Mouse (Mus musculus) neural tube, embryonic 11.5 days (tissue): ENCODE data around the gene 2900026A02Rik. TPM values are rescaled to one million over a fixed set of nuclear protein-coding genes. Genes with fewer than 3 reads are reported as not detected.

Experiments used
- ATAC-seq: fragments of 200-750 bp; cut with Nextera tagmentation; 2 replicates; pipeline ENCODE4 v1.8.0; 2017; ENCODE audit warnings: moderate number of reproducible peaks, mild to moderate bottlenecking, moderate TSS enrichment, moderate library complexity; ENCODE audit not compliant: insufficient read depth, low FRiP score, low TSS enrichment
- DNase-seq: peaks from one replicate; pipeline ENCODE4 v3.0.0-alpha.2; 2015; ENCODE audit warnings: low spot score
- H3K27ac ChIP-seq: fragments of 300-500 bp; sonication (generic); 2 replicates; pipeline ENCODE4 v1.5.1; 2014; ENCODE audit warnings: low read depth, mild to moderate bottlenecking, low read length
- H3K27me3 ChIP-seq: fragments of 300-500 bp; sonication (generic); 2 replicates; pipeline ENCODE4 v1.6.1; 2014; ENCODE audit warnings: mild to moderate bottlenecking, low read length, mixed read lengths; ENCODE audit not compliant: control insufficient read depth, insufficient read depth
- H3K36me3 ChIP-seq: fragments of 300-500 bp; sonication (generic); 2 replicates; pipeline ENCODE4 v1.6.1; 2014; ENCODE audit warnings: mild to moderate bottlenecking, low read length, moderate library complexity, mixed read lengths; ENCODE audit not compliant: control insufficient read depth, insufficient read depth
- H3K4me1 ChIP-seq: fragments of 300-500 bp; sonication (generic); 2 replicates; pipeline ENCODE4 v1.6.1; 2014; ENCODE audit warnings: low read length, mixed read lengths; ENCODE audit not compliant: control insufficient read depth, insufficient read depth
- H3K4me2 ChIP-seq: fragments of 300-500 bp; sonication (generic); 2 replicates; pipeline ENCODE4 v1.6.1; 2014; ENCODE audit warnings: low read depth, mild to moderate bottlenecking, moderate library complexity
- H3K4me3 ChIP-seq: fragments of 300-500 bp; sonication (generic); 2 replicates; pipeline ENCODE4 v1.5.1; 2014; ENCODE audit warnings: low read depth, low read length
- H3K9ac ChIP-seq: fragments of 300-500 bp; sonication (generic); 2 replicates; pipeline ENCODE4 v1.6.1; 2014; ENCODE audit warnings: mild to moderate bottlenecking, low read length
- H3K9me3 ChIP-seq: fragments of 300-500 bp; sonication (generic); 2 replicates; pipeline ENCODE4 v1.6.1; 2016; ENCODE audit warnings: low read length; ENCODE audit not compliant: control insufficient read depth
- WGBS: fragments of 180-500 bp; shearing (Covaris S2); extraction: QIAGEN DNeasy Blood & Tissue Kit; methylation state at CpG from one replicate; pipeline ENCODE4 v1.1.7; 2014; 5-methylcytosine and 5-hydroxymethylcytosine counted together
- polyA plus RNA-seq: library from polyadenylated mRNA; unstranded; fragments of >200 nt; fragmentation: Nextera tagmentation; extraction: Ambion mirVana; gene quantifications from 2 replicates; pipeline ENCODE4 v1.2.1, GENCODE M21; 2014

Gene 2900026A02Rik
- polyA plus RNA-seq, 1 experiment from 2014 or later, result 1.3 TPM

DNA sequence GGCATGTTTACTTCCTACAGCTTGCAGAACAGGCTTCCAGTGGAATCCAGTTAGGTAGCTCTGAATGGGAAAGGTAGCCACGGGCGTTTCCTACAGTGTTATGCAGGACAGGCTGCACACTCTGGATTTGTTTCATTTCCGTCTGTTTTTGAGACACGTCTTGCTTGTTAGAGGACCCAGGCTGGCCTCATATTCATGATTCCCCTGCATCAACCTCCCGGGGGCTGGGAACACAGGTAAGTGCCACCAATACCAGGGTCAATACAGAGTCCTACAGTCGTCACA is 99.5 kb downstream of the 2900026A02Rik start:
- H3K4me1 ChIP-seq, result 0 out of 2 replicates have a peak, but pooled peaks cover 5% of the 10 kb centered on the region
- 73% methylated on average over 6 of the region's 6 CpGs for WGBS
- DNase-seq, result no peak

DNA sequence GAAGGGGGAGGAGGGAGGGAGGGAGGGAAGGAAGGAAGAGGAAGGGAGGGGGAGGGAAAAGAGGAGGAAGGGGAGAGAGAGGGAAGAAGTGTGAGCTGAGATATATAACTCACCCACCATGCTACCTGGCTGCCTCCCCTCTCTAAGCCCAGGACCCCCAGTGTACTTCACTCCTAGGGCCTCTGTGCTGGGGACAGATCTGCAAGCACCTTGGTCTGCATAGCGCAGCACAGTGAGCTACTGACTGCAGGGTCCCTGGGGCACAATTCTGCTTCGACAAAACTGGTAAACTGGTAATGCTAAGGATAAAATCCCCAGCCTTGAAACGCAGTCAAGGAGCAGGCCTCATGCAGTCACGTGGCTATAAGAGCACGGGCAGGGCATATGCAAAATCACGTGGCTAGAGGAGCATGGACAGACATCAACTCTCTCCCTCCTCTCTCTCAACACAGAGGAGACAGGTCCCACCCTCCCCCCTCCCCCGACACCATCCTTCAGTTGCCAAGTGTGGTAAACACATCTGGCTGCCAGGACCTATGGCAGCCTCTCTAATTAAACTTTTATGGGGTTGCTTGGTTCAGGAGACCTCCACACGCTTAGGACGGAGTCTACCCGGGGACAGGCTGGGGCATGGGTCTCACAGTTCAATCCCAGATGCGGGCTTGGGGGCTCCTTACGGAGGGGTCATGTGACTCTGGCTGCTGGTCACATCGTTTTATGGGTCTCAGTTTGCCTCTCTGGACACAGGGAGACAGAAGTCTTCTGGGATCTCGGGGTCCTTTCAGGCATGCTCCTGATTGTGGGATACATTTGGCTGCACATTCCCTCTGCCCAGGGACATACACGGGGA is 100.1 kb downstream of the 2900026A02Rik start:
- H3K27ac ChIP-seq, result no peak overlapping the region
- 0 out of 2 replicates have a peak, but pooled peaks cover 5% of the 10 kb centered on the region for H3K4me1 ChIP-seq
- no peaks in the 10 kb centered on the region for H3K27me3 ChIP-seq
- no peak overlapping the region for H3K4me2 ChIP-seq
- no peaks in the 10 kb centered on the region for H3K36me3 ChIP-seq
- 24% methylated on average over 15 of the region's 15 CpGs for WGBS
- H3K9me3 ChIP-seq, result no peaks in the 10 kb centered on the region
- DNase-seq (peak; percentile 35), ATAC-seq (no peak)
- H3K9ac ChIP-seq, result no peak overlapping the region
- no peak overlapping the region for H3K4me3 ChIP-seq

More for the DNA sequence above, 99.5 kb downstream of the 2900026A02Rik start:
- Histone ChIP-seq H3K36me3 (no peaks in the 10 kb centered on the region), H3K27me3 (no peaks in the 10 kb centered on the region), H3K9ac (no peak overlapping the region), H3K9me3 (no peaks in the 10 kb centered on the region), H3K4me2 (no peak overlapping the region), H3K4me3 (no peak overlapping the region), H3K27ac (no peak overlapping the region)
- no peak for ATAC-seq

DNA sequence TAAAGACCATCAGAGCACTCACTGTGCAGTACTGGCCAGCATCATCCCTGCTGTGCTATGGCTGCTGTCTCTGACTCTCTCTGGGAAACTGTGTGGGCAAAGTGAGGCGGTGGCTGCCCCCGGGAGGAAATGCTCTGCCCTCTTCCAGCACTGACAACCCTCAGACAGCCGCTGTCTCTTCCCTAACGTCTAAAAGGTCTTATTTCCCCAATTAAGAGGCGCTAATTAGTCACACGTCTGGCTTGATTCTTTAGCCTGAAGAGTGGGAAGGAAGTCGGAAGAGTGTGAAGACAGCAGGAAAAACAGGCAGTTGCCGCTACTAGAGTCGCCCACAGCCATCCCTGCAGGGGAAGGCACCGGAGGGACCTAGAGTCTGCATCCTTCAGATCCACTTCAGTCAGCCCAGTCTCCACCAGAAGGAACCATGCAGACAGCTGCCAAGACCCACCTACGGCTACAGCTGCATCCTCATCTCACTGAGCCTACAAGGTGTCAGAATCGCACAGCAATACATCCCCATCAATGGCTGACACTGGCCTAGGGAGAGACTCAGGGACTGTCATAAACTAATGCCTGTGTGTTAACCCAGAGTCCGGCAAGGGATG is 101.1 kb downstream of the 2900026A02Rik start:
- Histone ChIP-seq H3K9me3 (no peaks in the 10 kb centered on the region), H3K4me2 (no peak overlapping the region), H3K27me3 (no peaks in the 10 kb centered on the region), H3K4me1 (0 out of 2 replicates have a peak, but pooled peaks cover 5% of the 10 kb centered on the region), H3K9ac (no peak overlapping the region; the same call in 1 of the 2 replicates), H3K27ac (no peak overlapping the region), H3K36me3 (no peaks in the 10 kb centered on the region), H3K4me3 (no peak overlapping the region)
- ATAC-seq (no peak), DNase-seq (no peak)
- 27% methylated on average over 13 of the region's 13 CpGs for WGBS

DNA sequence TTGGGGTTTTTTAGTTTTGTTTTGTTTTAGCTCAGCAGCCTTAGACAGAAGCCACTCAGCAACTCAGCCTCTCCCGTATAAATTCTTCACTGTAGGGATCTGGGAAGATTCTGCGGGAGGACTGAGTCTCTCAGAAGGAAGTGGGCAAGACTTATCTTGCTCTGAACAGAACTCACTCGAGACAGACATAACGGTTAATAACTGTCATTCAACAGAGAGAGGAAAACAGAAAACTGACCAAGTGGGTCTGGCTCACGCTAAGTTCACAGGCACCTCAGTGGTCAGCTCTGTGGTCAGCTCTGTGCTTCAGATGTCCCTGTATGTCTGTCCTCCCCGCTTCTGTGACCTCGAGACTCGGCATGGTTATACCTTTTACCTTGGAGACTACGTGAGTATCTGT is 101.7 kb downstream of the 2900026A02Rik start:
- Histone ChIP-seq H3K4me3 (no peak overlapping the region), H3K9me3 (no peaks in the 10 kb centered on the region), H3K27me3 (no peaks in the 10 kb centered on the region), H3K9ac (no peak overlapping the region; the same call in 1 of the 2 replicates), H3K36me3 (no peaks in the 10 kb centered on the region), H3K4me2 (no peak overlapping the region), H3K4me1 (peaks cover 8% of the 10 kb centered on the region; the same call in 1 of the 2 replicates), H3K27ac (no peak overlapping the region)
- WGBS, result 88% methylated on average over 9 of the region's 9 CpGs
- DNase-seq (no peak), ATAC-seq (no peak)

DNA sequence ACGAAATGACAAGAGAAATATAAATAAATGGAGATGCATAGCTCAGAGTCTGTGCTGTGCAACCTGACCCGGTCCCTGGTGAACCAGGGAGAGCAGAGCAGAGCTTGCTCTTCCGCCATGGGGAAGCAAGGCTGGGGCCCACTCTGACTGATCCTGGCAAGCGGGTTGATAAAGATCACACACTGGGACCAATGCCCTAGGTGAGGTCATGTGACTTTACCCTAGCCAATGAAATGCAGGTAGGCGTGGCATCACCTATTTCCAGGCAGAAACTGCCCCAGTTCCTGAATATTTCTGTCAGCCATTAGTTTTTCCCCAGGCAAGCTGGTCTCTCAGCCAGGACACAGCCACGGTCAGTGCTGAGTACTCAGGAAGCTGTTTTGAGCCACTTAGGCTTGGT is 102.3 kb downstream of the 2900026A02Rik start:
- H3K9ac ChIP-seq, result no peak overlapping the region
- ATAC-seq (no peak), DNase-seq (no peak)
- no peaks in the 10 kb centered on the region for H3K36me3 ChIP-seq
- WGBS, result 53% methylated on average over 6 of the region's 6 CpGs
- H3K27ac ChIP-seq, result no peak overlapping the region
- peaks cover 8% of the 10 kb centered on the region; the same call in 1 of the 2 replicates for H3K4me1 ChIP-seq
- H3K27me3 ChIP-seq, result no peaks in the 10 kb centered on the region
- no peaks in the 10 kb centered on the region for H3K9me3 ChIP-seq
- no peak overlapping the region for H3K4me2 ChIP-seq
- H3K4me3 ChIP-seq, result no peak overlapping the region

DNA sequence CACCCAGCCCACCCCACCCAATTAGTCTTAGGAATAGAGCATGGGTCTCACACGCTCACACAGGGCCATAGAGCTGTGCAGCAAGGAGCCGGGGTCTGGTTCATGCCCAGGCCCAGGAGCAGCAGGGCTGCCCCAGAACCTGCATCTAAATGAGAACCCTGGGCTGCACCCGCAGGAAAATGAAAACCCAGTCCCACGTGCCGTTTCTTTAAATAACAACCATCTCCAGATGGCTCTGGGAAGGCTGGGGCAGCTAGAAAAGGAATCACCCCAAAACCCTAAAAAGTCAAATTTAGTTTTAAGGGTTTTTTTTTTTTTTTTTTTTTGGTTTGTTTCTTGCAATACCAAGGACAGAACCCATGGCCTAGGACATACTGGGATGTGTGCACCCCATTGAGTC is 103.7 kb downstream of the 2900026A02Rik start:
- Histone ChIP-seq H3K4me2 (no peak overlapping the region), H3K9ac (no peak overlapping the region), H3K36me3 (no peaks in the 10 kb centered on the region), H3K9me3 (no peaks in the 10 kb centered on the region), H3K27ac (no peak overlapping the region), H3K4me1 (peaks cover 8% of the 10 kb centered on the region; the same call in 1 of the 2 replicates), H3K4me3 (no peak overlapping the region), H3K27me3 (no peaks in the 10 kb centered on the region)
- WGBS, result 80% methylated on average over 5 of the region's 5 CpGs
- DNase-seq (no peak), ATAC-seq (no peak)

DNA sequence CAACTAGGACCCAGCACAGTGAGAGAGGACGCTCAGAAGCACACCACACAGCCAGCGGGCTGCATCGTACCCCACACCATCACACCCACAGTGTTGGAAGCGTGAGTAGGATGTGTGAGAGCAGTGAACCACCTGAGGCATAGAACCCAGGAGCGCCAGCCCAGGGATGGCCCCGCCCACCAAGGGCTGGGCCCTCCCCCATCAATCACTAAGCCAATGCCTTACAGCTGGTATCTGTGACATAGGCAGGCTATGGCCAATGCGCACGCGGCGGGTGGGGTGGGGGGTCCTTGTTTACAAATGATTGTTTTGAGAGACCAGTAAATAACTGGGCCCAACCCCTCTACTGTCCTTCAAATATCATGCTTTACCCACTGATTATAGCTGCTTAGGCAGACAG is 105.1 kb downstream of the 2900026A02Rik start:
- Histone ChIP-seq H3K36me3 (no peaks in the 10 kb centered on the region), H3K27me3 (no peaks in the 10 kb centered on the region), H3K4me3 (no peak overlapping the region), H3K4me2 (no peak overlapping the region), H3K9ac (no peak overlapping the region), H3K27ac (no peak overlapping the region), H3K4me1 (peaks cover 8% of the 10 kb centered on the region), H3K9me3 (no peaks in the 10 kb centered on the region)
- DNase-seq (no peak), ATAC-seq (no peak)
- WGBS, result 57% methylated on average over 10 of the region's 10 CpGs

DNA sequence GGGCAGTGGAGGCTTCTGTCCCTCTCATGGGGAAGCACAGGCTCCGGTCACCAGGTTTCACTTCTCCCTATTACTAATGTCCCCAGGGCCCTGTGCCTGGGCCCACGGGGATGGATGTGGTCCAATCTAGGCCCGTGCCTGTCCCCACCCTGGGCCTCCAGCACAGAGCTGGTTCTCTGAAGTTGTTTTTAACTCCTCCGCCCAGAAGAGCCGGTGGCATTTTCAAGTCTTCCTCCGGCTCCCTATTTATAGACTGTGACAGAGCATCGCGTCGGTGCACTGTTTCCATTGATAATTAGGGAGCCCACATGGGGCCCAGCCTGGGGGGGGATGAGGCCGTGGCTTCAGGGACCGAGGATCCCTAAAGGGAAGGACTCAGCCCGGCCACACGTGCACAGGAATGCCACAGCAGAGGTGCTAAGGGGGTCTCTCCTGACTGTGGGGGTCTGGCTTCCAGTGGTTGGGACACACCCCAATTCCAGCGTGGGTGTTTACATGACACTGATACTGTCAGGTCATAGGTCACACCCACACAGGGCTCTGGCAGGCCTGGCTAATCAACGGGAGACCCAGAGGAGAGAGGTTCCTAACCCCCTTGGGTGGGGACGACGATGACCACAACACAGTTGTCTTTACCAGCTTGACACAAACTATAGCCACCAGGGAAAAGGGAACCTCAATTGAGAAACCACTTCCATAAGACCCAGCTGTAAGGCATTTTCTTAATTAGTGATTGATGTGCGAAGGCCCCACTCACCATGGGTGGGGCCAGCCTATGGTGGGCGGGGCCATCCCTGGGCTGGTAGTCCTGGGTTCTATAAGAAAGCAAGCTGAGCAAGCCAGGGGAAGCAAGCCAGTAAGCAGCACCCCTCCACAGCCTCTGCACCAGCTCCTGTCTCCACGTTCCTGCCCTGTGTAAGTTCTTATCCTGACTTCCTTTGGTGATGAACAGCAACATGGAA is 106.5 kb downstream of the 2900026A02Rik start:
- WGBS, result 57% methylated on average over 20 of the region's 20 CpGs
- Histone ChIP-seq H3K36me3 (no peaks in the 10 kb centered on the region), H3K9ac (no peak overlapping the region; the same call in 1 of the 2 replicates), H3K9me3 (no peaks in the 10 kb centered on the region), H3K4me3 (no peak overlapping the region), H3K4me2 (no peak overlapping the region), H3K27ac (no peak overlapping the region), H3K4me1 (peaks cover 7% of the 10 kb centered on the region), H3K27me3 (no peaks in the 10 kb centered on the region)
- DNase-seq (no peak), ATAC-seq (no peak)
